Mouse (Mus musculus) hindbrain, embryonic 13.5 days (tissue): ENCODE data around the gene Gpr108. TPM values are rescaled to one million over a fixed set of nuclear protein-coding genes. Genes with fewer than 3 reads are reported as not detected.

ENCODE experiments used
- ATAC-seq: fragments of 200-750 bp; cut with Nextera tagmentation; 2 replicates; pipeline ENCODE4 v1.8.0; 2017; ENCODE audit warnings: moderate TSS enrichment; ENCODE audit not compliant: low FRiP score
- H3K27ac ChIP-seq: fragments of 300-500 bp; sonication (generic); 2 replicates; pipeline ENCODE4 v1.5.1; 2015; ENCODE audit warnings: inconsistent platforms, mild to moderate bottlenecking, moderate library complexity
- H3K27me3 ChIP-seq: fragments of 300-500 bp; sonication (generic); 2 replicates; pipeline ENCODE4 v1.6.1; 2015; ENCODE audit warnings: mild to moderate bottlenecking, inconsistent platforms
- H3K36me3 ChIP-seq: fragments of 300-500 bp; sonication (generic); 2 replicates; pipeline ENCODE4 v1.6.1; 2015; ENCODE audit warnings: mild to moderate bottlenecking, inconsistent platforms
- H3K4me1 ChIP-seq: fragments of 300-500 bp; sonication (generic); replicated peaks from 2 replicates; pipeline ENCODE4 v1.6.1; 2015; ENCODE audit warnings: inconsistent platforms
- H3K4me2 ChIP-seq: fragments of 300-500 bp; sonication (generic); 2 replicates; pipeline ENCODE4 v1.6.1; 2015; ENCODE audit warnings: inconsistent platforms, mild to moderate bottlenecking, moderate library complexity
- H3K4me3 ChIP-seq: fragments of 300-500 bp; sonication (generic); 2 replicates; pipeline ENCODE4 v1.5.1; 2015; ENCODE audit warnings: mild to moderate bottlenecking, inconsistent platforms
- H3K9ac ChIP-seq: fragments of 300-500 bp; sonication (generic); 2 replicates; pipeline ENCODE4 v1.6.1; 2015; ENCODE audit warnings: mild to moderate bottlenecking, inconsistent platforms
- H3K9me3 ChIP-seq: fragments of 300-500 bp; sonication (generic); 2 replicates; pipeline ENCODE4 v1.6.1; 2016; ENCODE audit warnings: inconsistent platforms
- WGBS: fragments of 180-500 bp; shearing (Covaris S2); methylation state at CpG from one replicate; pipeline ENCODE4 v1.1.7; 2015; 5-methylcytosine and 5-hydroxymethylcytosine counted together
- polyA plus RNA-seq: library from polyadenylated mRNA; unstranded; fragments of >200 nt; fragmentation: Nextera tagmentation; extraction: Ambion mirVana; gene quantifications from 2 replicates; pipeline ENCODE4 v1.2.1, GENCODE M21; 2015

Gene Gpr108
- polyA plus RNA-seq, 1 experiment from 2014 or later: 23.8 TPM

GRCm38 (mm10) chr17:57233038-57233437 is 15.2 kb downstream of the Gpr108 start:
- Histone ChIP-seq H3K9me3 (no peaks in the 10 kb centered on the region), H3K27ac (no peak overlapping the region), H3K4me1 (0 out of 2 replicates have a peak, but pooled peaks cover 4% of the 10 kb centered on the region), H3K4me2 (no peak overlapping the region), H3K27me3 (no peaks in the 10 kb centered on the region), H3K4me3 (no peak overlapping the region), H3K36me3 (peaks cover 36% of the 10 kb centered on the region), H3K9ac (no peak overlapping the region)
- WGBS: 51% methylated on average over 7 of the region's 7 CpGs
- ATAC-seq: no peak

- H3K27ac ChIP-seq: no peak overlapping the region
- ATAC-seq: no peak
- 80% methylated on average over 1 of the region's 1 CpGs for WGBS
- H3K9ac ChIP-seq: no peak overlapping the region
- H3K4me1 ChIP-seq: 0 out of 2 replicates have a peak, but pooled peaks cover 4% of the 10 kb centered on the region
- no peaks in the 10 kb centered on the region for H3K27me3 ChIP-seq
- no peak overlapping the region for H3K4me2 ChIP-seq
- peaks cover 29% of the 10 kb centered on the region for H3K36me3 ChIP-seq
- no peaks in the 10 kb centered on the region for H3K9me3 ChIP-seq
- no peak overlapping the region for H3K4me3 ChIP-seq
These were observed 16.0 kb downstream of the Gpr108 start for GRCm38 (mm10) chr17:57232200-57232599.

- Histone ChIP-seq H3K27ac (no peak overlapping the region), H3K4me3 (no peak overlapping the region), H3K9me3 (no peaks in the 10 kb centered on the region), H3K4me1 (0 out of 2 replicates have a peak, but pooled peaks cover 4% of the 10 kb centered on the region), H3K4me2 (no peak overlapping the region), H3K36me3 (peaks cover 20% of the 10 kb centered on the region), H3K9ac (no peak overlapping the region), H3K27me3 (no peaks in the 10 kb centered on the region)
- no peak for ATAC-seq
These were observed 16.9 kb downstream of the Gpr108 start for GRCm38 (mm10) chr17:57231321-57231771.

GRCm38 (mm10) chr17:57230728-57231125 is 17.5 kb downstream of the Gpr108 start:
- Histone ChIP-seq H3K36me3 (peaks cover 14% of the 10 kb centered on the region), H3K27me3 (0 out of 2 replicates have a peak, but pooled peaks cover 3% of the 10 kb centered on the region), H3K4me3 (no peak overlapping the region), H3K9ac (no peak overlapping the region), H3K27ac (no peak overlapping the region), H3K4me2 (no peak overlapping the region), H3K9me3 (no peaks in the 10 kb centered on the region), H3K4me1 (0 out of 2 replicates have a peak, but pooled peaks cover 4% of the 10 kb centered on the region)
- WGBS: 78% methylated on average over 5 of the region's 6 CpGs
- no peak for ATAC-seq

GRCm38 (mm10) chr17:57229851-57230727 is 18.2 kb downstream of the Gpr108 start:
- Histone ChIP-seq H3K4me3 (no peak overlapping the region), H3K4me1 (0 out of 2 replicates have a peak, but pooled peaks cover 4% of the 10 kb centered on the region), H3K4me2 (no peak overlapping the region), H3K9ac (no peak overlapping the region), H3K27me3 (0 out of 2 replicates have a peak, but pooled peaks cover 5% of the 10 kb centered on the region), H3K9me3 (no peaks in the 10 kb centered on the region), H3K36me3 (peaks cover 10% of the 10 kb centered on the region), H3K27ac (no peak overlapping the region)
- 79% methylated on average over 15 of the region's 15 CpGs for WGBS
- no peak for ATAC-seq

GRCm38 (mm10) chr17:57228873-57229272 is 19.4 kb downstream of the Gpr108 start:
- WGBS: 91% methylated on average over 3 of the region's 3 CpGs
- no peaks in the 10 kb centered on the region for H3K36me3 ChIP-seq

GRCm38 (mm10) chr17:57228014-57228413 is 20.2 kb downstream of the Gpr108 start, which contains the start of gene C3:
C3 (minus strand) TSS chr17:57228136.
- Histone ChIP-seq H3K36me3 (no peaks in the 10 kb centered on the region), H3K4me1 (0 out of 2 replicates have a peak, but pooled peaks cover under 1% of the 10 kb centered on the region), H3K9me3 (no peaks in the 10 kb centered on the region), H3K27ac (no peak within 1 kb of the TSS), H3K9ac (no peak within 1 kb of the TSS), H3K27me3 (peaks cover 12% of the 10 kb centered on the region; the same call in 1 of the 2 replicates), H3K4me3 (no peak within 1 kb of the TSS), H3K4me2 (no peak within 1 kb of the TSS)
- WGBS: 85% methylated on average over 3 of the region's 3 CpGs
- ATAC-seq: no peak

More at GRCm38 (mm10) chr17:57228873-57229272, 19.4 kb downstream of the Gpr108 start:
- no peak for ATAC-seq
- H3K4me3 ChIP-seq: no peak overlapping the region
- H3K4me2 ChIP-seq: no peak overlapping the region
- H3K4me1 ChIP-seq: 0 out of 2 replicates have a peak, but pooled peaks cover 4% of the 10 kb centered on the region
- 0 out of 2 replicates have a peak, but pooled peaks cover 10% of the 10 kb centered on the region for H3K27me3 ChIP-seq
- no peaks in the 10 kb centered on the region for H3K9me3 ChIP-seq
- no peak overlapping the region for H3K27ac ChIP-seq
- no peak overlapping the region for H3K9ac ChIP-seq

GRCm38 (mm10) chr17:57227468-57227867 is 20.8 kb downstream of the Gpr108 start:
- Histone ChIP-seq H3K9ac (no peak overlapping the region), H3K4me1 (no peaks in the 10 kb centered on the region), H3K4me3 (no peak overlapping the region), H3K27ac (no peak overlapping the region), H3K36me3 (no peaks in the 10 kb centered on the region), H3K4me2 (no peak overlapping the region), H3K9me3 (no peaks in the 10 kb centered on the region), H3K27me3 (peaks cover 12% of the 10 kb centered on the region; the same call in 1 of the 2 replicates)
- no peak for ATAC-seq
- 70% methylated on average over 2 of the region's 2 CpGs for WGBS

- ATAC-seq: no peak
- peaks cover 12% of the 10 kb centered on the region; the same call in 1 of the 2 replicates for H3K27me3 ChIP-seq
- no peaks in the 10 kb centered on the region for H3K9me3 ChIP-seq
- peaks cover 6% of the 10 kb centered on the region; the same call in 1 of the 2 replicates for H3K4me1 ChIP-seq
- H3K4me3 ChIP-seq: no peak overlapping the region
- no peak overlapping the region for H3K4me2 ChIP-seq
- WGBS: 78% methylated on average over 9 of the region's 9 CpGs
- no peak overlapping the region for H3K9ac ChIP-seq
- no peaks in the 10 kb centered on the region for H3K36me3 ChIP-seq
- H3K27ac ChIP-seq: no peak overlapping the region
These were observed 24.9 kb downstream of the Gpr108 start for GRCm38 (mm10) chr17:57223313-57223712.

- WGBS: 88% methylated on average over 4 of the region's 4 CpGs
- Histone ChIP-seq H3K4me1 (peaks cover 6% of the 10 kb centered on the region; the same call in 1 of the 2 replicates), H3K4me3 (no peak overlapping the region)
These were observed 26.3 kb downstream of the Gpr108 start for GRCm38 (mm10) chr17:57221911-57222310.

GRCm38 (mm10) chr17:57219884-57220207 is 28.4 kb downstream of the Gpr108 start:
- Histone ChIP-seq H3K36me3 (no peaks in the 10 kb centered on the region), H3K9ac (no peak overlapping the region), H3K27me3 (peaks cover 5% of the 10 kb centered on the region; the same call in 1 of the 2 replicates), H3K4me2 (no peak overlapping the region), H3K27ac (no peak overlapping the region), H3K9me3 (no peaks in the 10 kb centered on the region), H3K4me1 (peaks cover 9% of the 10 kb centered on the region), H3K4me3 (no peak overlapping the region)
- WGBS: 20% methylated on average over 3 of the region's 3 CpGs
- no peak for ATAC-seq

More at GRCm38 (mm10) chr17:57221911-57222310, 26.3 kb downstream of the Gpr108 start:
- no peaks in the 10 kb centered on the region for H3K36me3 ChIP-seq
- H3K9me3 ChIP-seq: no peaks in the 10 kb centered on the region
- no peak overlapping the region for H3K27ac ChIP-seq
- no peak overlapping the region for H3K4me2 ChIP-seq
- no peak overlapping the region for H3K9ac ChIP-seq
- H3K27me3 ChIP-seq: peaks cover 12% of the 10 kb centered on the region; the same call in 1 of the 2 replicates
- ATAC-seq: no peak

GRCm38 (mm10) chr17:57219167-57219883 is 28.9 kb downstream of the Gpr108 start:
- Histone ChIP-seq H3K27me3 (peaks cover 2% of the 10 kb centered on the region; the same call in 1 of the 2 replicates), H3K9ac (no peak overlapping the region), H3K4me3 (no peak overlapping the region), H3K27ac (no peak overlapping the region), H3K4me2 (no peak overlapping the region), H3K9me3 (no peaks in the 10 kb centered on the region), H3K36me3 (no peaks in the 10 kb centered on the region), H3K4me1 (peaks cover 9% of the 10 kb centered on the region)
- ATAC-seq: no peak
- 24% methylated on average over 11 of the region's 11 CpGs for WGBS
